Mouse (Mus musculus) midbrain, postnatal 0 days (tissue): Measurements from ENCODE around the gene Tenm4. TPM values are rescaled to one million over a fixed set of nuclear protein-coding genes. Genes with fewer than 3 reads are reported as not detected.

Source experiments
- ATAC-seq: fragments of 200-750 bp; cut with Nextera tagmentation; 2 replicates; pipeline ENCODE4 v1.8.0; 2017; ENCODE audit warnings: moderate number of reproducible peaks, mild to moderate bottlenecking, moderate TSS enrichment, moderate library complexity; ENCODE audit not compliant: low FRiP score
- DNase-seq: peaks from one replicate; pipeline ENCODE4 v3.0.0-alpha.2; 2015; ENCODE audit warnings: low spot score
- H3K27ac ChIP-seq: fragments of 300-500 bp; sonication (generic); 2 replicates; pipeline ENCODE4 v1.5.1; 2014; ENCODE audit warnings: low read depth, mild to moderate bottlenecking, low read length, mixed read lengths
- H3K27me3 ChIP-seq: fragments of 300-500 bp; sonication (generic); 2 replicates; pipeline ENCODE4 v1.6.1; 2014; ENCODE audit warnings: low read length, control low read depth, mixed read lengths; ENCODE audit not compliant: insufficient read depth
- H3K36me3 ChIP-seq: fragments of 300-500 bp; sonication (generic); 2 replicates; pipeline ENCODE4 v1.6.1; 2014; ENCODE audit warnings: low read length, control low read depth, mixed read lengths; ENCODE audit not compliant: insufficient read depth
- H3K4me1 ChIP-seq: fragments of 300-500 bp; sonication (generic); 2 replicates; pipeline ENCODE4 v1.6.1; 2014; ENCODE audit warnings: mild to moderate bottlenecking, control low read depth, antibody characterized with exemption, low read length, mixed read lengths; ENCODE audit not compliant: insufficient read depth
- H3K4me2 ChIP-seq: fragments of 300-500 bp; sonication (generic); 2 replicates; pipeline ENCODE4 v1.6.1; 2014; ENCODE audit warnings: low read depth, mild to moderate bottlenecking, low read length, mixed read lengths; ENCODE audit not compliant: poor library complexity, severe bottlenecking
- H3K4me3 ChIP-seq: fragments of 300-500 bp; sonication (generic); 2 replicates; pipeline ENCODE4 v1.5.1; 2014; ENCODE audit warnings: low read depth, mild to moderate bottlenecking, low read length, moderate library complexity
- H3K9ac ChIP-seq: fragments of 300-500 bp; sonication (generic); replicated peaks from 2 replicates; pipeline ENCODE4 v1.6.1; 2014; ENCODE audit warnings: mild to moderate bottlenecking, low read length, moderate library complexity, mixed read lengths; ENCODE audit not compliant: poor library complexity, severe bottlenecking
- H3K9me3 ChIP-seq: fragments of 300-500 bp; sonication (generic); 2 replicates; pipeline ENCODE4 v1.6.1; 2016; ENCODE audit warnings: low read length, control low read depth
- CTCF ChIP-seq: IDR thresholded peaks from 2 replicates; pipeline ENCODE4 v1.5.1; 2016; ENCODE audit warnings: antibody characterized with exemption, mild to moderate bottlenecking
- WGBS: fragments of 180-500 bp; shearing (Covaris S2); extraction: QIAGEN DNeasy Blood & Tissue Kit; methylation state at CpG from one replicate; pipeline ENCODE4 v1.1.7; 2014; 5-methylcytosine and 5-hydroxymethylcytosine counted together
- polyA plus RNA-seq: library from polyadenylated mRNA; unstranded; fragments of >200 nt; fragmentation: Nextera tagmentation; extraction: Ambion mirVana; gene quantifications from 2 replicates; pipeline ENCODE4 v1.2.1, GENCODE M21; 2015
- total RNA-seq: library from RNA; depleted of rRNA; stranded (reverse); fragments of >200 nt; gene quantifications from 2 replicates; pipeline ENCODE4 v1.2.3, GENCODE M21; 2014

Tenm4 gene
- total and polyA plus RNA-seq, 2 experiments from 2014 or later, result 35.9 to 56.0 TPM

DNA sequence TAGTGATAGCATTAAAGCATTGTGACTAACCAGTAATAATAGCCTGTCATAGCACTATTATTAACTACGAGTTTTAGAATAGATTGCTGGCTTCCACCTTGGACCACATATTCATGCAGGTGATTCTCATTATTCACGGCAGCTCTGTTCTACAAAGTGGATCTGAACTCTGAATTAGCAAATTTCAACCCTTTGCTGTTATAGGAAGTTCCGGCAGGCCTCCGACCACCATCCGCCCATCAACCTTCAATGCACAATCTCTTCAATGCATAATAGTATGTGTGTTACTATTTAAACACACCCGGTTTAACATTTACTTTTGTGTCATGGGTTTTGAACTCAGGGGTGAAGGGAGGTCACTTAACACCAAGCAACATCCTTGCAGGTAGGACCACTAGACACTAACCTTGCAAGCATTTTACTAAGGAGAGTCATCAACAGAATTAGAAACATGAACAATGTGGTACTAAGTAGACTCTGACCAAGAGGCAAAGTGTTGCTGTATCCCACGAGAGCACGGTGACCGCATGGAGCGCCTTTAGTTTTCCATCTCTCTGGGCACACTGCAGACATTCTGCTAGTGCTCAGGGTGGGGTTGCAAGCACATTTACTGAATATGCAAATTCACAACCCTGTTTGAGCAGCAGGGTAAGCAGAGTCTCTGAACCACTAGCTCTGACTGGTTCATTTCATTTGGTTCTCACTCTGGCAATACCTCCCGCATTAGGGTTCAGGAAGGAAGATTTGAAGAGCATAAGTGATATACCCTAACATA lies 213.9 kb downstream of the Tenm4 start:
- H3K36me3 ChIP-seq, result no peaks in the 10 kb centered on the region
- 84% methylated on average over 11 of the region's 11 CpGs for WGBS
- DNase-seq, result no peak
- no peak for TF ChIP-seq CTCF
- H3K4me2 ChIP-seq, result no peak overlapping the region
- H3K9me3 ChIP-seq, result no peaks in the 10 kb centered on the region
- no peaks in the 10 kb centered on the region for H3K27me3 ChIP-seq
- H3K9ac ChIP-seq, result no peak overlapping the region
- H3K4me3 ChIP-seq, result no peak overlapping the region
- no peak for ATAC-seq
- 0 out of 2 replicates have a peak, but pooled peaks cover 2% of the 10 kb centered on the region for H3K4me1 ChIP-seq
- H3K27ac ChIP-seq, result no peak overlapping the region

DNA sequence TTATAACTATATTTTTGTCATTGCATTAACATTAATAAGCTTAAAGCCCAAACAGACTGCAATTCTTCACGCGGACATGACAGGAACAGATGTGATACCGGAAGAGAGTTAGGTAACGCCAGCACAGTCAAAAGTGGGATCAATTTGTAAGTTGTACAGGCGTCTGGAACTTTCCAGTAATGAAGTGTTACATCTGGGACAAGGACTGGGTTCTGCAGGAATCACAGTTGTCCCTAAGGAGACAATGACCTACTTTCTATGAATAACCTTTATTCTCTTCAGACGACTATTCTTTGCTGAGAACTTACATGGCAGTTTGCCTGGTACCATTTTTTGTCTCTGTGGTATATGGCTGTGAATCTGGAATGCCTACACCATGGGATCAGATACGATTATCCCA lies 214.8 kb downstream of the Tenm4 start:
- Histone ChIP-seq H3K9ac (no peak overlapping the region), H3K4me3 (no peak overlapping the region), H3K36me3 (no peaks in the 10 kb centered on the region), H3K27me3 (no peaks in the 10 kb centered on the region), H3K4me1 (0 out of 2 replicates have a peak, but pooled peaks cover 2% of the 10 kb centered on the region), H3K9me3 (no peaks in the 10 kb centered on the region), H3K27ac (no peak overlapping the region), H3K4me2 (no peak overlapping the region)
- no peak for DNase-seq
- 74% methylated on average over 7 of the region's 7 CpGs for WGBS
- no peak for ATAC-seq
- no peak for TF ChIP-seq CTCF

DNA sequence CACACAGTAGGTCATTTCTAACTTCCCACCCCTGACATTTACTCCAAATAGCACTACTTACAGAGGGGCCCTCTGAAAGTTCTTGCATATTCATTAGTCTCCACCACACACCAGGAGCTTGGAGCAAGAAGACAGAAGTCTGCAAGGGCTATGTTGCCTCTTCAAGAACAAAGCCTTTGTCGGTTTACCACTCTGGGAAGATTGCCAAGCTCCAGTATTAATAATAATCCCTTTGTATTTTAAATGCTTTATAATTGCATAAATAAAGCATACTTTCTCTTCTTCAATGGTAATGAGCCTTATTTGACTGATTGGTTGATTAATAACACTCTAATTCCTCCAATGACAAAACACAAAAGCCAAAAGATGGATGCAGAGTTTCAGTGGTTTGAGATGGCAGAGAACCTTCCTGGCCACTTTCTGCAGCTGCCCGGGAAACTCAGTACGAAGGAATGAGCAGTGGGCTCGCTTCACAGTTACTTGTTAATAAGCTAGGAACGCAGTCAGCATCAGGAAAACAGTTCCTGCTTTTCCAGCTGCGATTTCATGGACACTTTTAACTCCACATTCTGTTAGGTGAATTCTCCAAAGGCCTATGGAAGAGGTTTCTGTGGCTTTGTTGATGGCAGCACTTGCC lies 219.1 kb downstream of the Tenm4 start:
- WGBS, result 53% methylated on average over 6 of the region's 6 CpGs
- ATAC-seq (no peak; the same call in 1 of the 2 replicates), DNase-seq (peak; percentile 63)
- Histone ChIP-seq H3K4me3 (no peak overlapping the region), H3K36me3 (no peaks in the 10 kb centered on the region), H3K9me3 (no peaks in the 10 kb centered on the region), H3K9ac (no peak overlapping the region), H3K4me1 (no peaks in the 10 kb centered on the region), H3K27me3 (no peaks in the 10 kb centered on the region), H3K27ac (no peak overlapping the region), H3K4me2 (no peak overlapping the region)
- TF ChIP-seq CTCF, result no peak

DNA sequence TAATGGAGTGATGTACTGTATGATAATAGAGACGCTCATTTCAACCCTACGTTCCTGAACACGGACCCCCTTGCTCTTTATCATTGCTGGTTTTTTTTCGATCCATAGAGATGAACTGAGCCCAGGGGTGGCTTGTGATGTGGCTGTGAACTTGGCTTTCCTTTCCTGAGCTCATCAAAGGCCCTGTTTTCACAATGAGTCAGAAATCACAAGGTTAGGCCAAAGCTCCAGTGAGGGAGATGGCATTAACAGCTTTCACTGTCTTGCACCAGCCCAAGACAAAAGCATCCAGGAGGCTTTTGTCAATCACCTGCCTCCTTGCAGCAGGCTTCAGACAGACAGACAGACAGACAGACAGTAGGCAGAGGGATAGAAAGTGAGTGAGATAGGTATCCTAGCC lies 219.8 kb downstream of the Tenm4 start:
- H3K36me3 ChIP-seq, result no peaks in the 10 kb centered on the region
- H3K27me3 ChIP-seq, result no peaks in the 10 kb centered on the region
- H3K9ac ChIP-seq, result no peak overlapping the region
- no peak for TF ChIP-seq CTCF
- DNase-seq (no peak), ATAC-seq (no peak)
- no peaks in the 10 kb centered on the region for H3K9me3 ChIP-seq
- H3K4me2 ChIP-seq, result no peak overlapping the region
- 89% methylated on average over 4 of the region's 4 CpGs for WGBS
- H3K4me1 ChIP-seq, result no peaks in the 10 kb centered on the region
- H3K4me3 ChIP-seq, result no peak overlapping the region
- no peak overlapping the region for H3K27ac ChIP-seq

DNA sequence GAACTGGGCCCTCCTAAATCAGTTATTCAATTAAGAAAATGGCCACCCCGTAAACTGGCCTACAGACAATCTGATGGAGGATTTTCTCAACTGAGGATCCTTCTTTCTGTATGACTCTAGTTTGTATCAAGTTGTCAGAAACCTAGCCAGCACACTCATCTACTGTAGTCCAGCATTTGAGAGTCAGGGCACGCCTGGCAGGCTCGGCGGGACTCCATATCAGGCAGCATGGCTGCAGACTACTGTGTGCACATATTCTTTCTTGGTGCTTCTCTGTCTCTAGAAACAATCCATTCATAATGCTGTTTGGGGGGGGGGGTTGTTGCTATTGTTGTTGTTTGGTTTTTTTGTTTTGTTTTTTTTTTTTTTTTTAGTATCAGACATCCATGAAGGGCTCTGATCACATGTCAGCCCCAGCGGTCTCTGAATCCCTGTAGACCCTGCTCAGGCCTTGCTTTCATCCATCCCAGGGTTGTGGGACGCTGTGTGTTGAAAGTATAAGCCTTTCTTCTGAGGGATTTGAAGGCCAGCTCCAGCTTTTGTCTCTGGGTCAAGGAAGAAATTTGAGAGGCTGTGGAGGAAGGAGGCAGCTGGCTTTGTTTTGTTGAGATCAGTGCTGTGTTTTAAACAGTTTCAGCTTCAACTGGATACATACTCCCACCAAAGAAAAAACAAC lies 220.9 kb downstream of the Tenm4 start:
- 48% methylated on average over 6 of the region's 6 CpGs for WGBS
- ATAC-seq (no peak), DNase-seq (no peak)
- no peaks in the 10 kb centered on the region for H3K4me1 ChIP-seq
- no peaks in the 10 kb centered on the region for H3K9me3 ChIP-seq
- H3K9ac ChIP-seq, result no peak overlapping the region
- no peaks in the 10 kb centered on the region for H3K36me3 ChIP-seq
- no peak for TF ChIP-seq CTCF
- no peaks in the 10 kb centered on the region for H3K27me3 ChIP-seq
- H3K27ac ChIP-seq, result no peak overlapping the region
- no peak overlapping the region for H3K4me2 ChIP-seq
- no peak overlapping the region for H3K4me3 ChIP-seq

DNA sequence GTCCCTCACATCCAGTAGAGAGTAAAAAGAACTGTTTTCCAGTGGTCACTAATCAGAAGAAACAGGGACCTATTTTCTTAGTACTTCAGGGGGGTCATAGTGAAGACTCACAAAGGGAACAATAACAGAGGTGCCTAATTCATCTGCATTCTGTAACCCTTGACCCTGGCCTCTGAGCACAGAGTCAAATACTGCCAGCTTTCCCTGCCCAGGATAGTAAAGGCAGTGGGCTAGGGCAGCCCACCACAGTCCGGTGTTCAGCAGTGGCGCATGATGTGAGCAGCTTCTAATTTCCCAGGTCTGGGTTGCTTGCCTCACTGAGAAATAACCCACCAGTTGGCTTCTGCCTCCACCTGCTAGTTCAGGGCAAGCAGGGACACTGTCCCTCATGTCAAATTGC lies 221.6 kb downstream of the Tenm4 start:
- no peaks in the 10 kb centered on the region for H3K9me3 ChIP-seq
- H3K36me3 ChIP-seq, result no peaks in the 10 kb centered on the region
- TF ChIP-seq CTCF, result no peak
- ATAC-seq (no peak), DNase-seq (no peak)
- no peaks in the 10 kb centered on the region for H3K4me1 ChIP-seq
- no peak overlapping the region for H3K4me2 ChIP-seq
- H3K4me3 ChIP-seq, result no peak overlapping the region
- WGBS, result 75% methylated on average over 2 of the region's 2 CpGs
- no peaks in the 10 kb centered on the region for H3K27me3 ChIP-seq
- no peak overlapping the region for H3K9ac ChIP-seq
- no peak overlapping the region for H3K27ac ChIP-seq
